Mouse (Mus musculus): ENCODE results near the gene Cenpf. TPM values are rescaled to one million over a fixed set of nuclear protein-coding genes. Genes with fewer than 3 reads are reported as not detected.
"Not testable (repeated sequence)": the region's sequence is repeated elsewhere in the genome, so short reads cannot be mapped to it uniquely, and the experiment has no call there.

Gene Cenpf
- polyA plus RNA-seq, 1 experiment = 0.40 TPM

- no peak for DNase-seq (ENCODE audit: low spot score)
These were observed 6.5 kb upstream of the Cenpf start for GRCm38 (mm10) chr1:189694391-189694790.

- DNase-seq (ENCODE audit: low spot score) = not testable (repeated sequence)
These were observed 4.6 kb upstream of the Cenpf start for GRCm38 (mm10) chr1:189692442-189692841.

- DNase-seq (ENCODE audit: low spot score) = no peak
These were observed 1.4 kb upstream of the Cenpf start for GRCm38 (mm10) chr1:189689050-189689833.

GRCm38 (mm10) chr1:189688388-189688750 lies 483 bp upstream of the Cenpf start:
- no peak for DNase-seq (ENCODE audit: low spot score)

DNA sequence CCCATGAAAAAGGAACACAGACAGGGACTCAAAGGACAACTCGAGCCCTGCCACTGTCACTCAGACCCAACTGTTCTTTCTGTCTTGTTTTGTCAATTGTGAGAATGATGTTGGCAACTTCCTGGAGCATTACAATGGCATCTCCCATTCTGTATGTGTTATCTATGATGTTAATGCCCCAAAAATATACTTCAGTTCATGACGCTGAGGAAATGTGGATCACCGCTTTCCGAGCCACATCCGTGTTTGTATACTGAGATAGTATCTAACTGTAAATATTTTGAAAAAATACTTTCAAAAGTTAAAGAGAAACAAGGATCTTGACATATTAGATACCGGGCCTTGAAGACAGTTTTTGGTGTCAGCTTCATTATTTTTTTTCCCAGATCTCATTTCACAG lies 1.9 kb downstream of the Cenpf start:
- DNase-seq (ENCODE audit: low spot score) = no peak

DNA sequence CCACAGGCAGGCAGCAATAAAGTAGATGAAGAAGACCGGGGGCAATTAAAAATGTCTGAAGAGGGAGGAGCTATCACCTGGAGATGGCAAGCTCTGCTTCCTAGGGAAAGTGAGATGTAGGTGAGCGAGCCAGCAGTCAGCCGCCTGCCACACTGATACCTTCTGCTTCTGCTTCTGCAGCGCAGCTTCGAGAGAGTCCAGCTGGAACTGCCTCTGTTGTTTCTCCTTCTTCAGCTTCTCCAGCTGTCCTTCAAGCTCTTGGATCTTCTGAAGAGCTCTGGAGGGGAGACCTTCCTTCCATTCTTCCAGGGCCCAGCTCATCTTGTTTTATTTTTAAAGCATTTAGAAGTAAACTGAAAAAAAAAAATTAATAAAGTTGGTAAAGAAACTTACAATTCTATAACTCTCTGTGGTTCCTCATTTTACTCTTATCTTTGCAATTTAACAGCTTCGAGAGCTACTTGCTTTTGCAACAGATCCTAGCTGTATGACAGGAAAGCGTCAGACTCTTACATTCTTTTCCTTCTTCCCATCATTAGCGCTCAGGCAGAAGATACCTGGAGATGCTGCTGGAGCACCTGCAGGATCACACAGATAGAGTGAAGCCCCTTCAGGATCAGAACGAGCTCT lies 3.0 kb downstream of the Cenpf start:
- DNase-seq (ENCODE audit: low spot score) = no peak

DNA sequence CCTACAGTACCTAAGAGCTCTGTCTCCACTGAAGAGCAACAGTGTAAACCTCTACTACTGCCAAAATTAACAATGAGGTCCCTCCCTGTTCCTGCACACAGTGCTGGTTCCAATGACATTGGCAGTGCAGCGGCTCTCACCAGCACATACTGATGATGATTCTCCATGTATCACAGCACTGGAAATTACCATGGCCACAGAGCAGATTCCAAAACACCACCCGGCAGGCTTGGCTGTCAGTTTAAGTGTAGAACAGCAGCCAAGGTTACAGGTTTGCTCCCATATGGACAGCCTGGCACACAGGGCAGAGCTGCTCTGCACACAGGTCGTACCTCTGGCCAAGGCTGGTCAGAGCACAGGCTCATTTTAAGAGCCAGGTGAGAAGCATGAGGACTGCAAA lies 8.3 kb downstream of the Cenpf start:
- no peak for DNase-seq (ENCODE audit: low spot score)

GRCm38 (mm10) chr1:189675953-189676352 lies 11.9 kb downstream of the Cenpf start:
- DNase-seq (ENCODE audit: low spot score) = no peak

DNA sequence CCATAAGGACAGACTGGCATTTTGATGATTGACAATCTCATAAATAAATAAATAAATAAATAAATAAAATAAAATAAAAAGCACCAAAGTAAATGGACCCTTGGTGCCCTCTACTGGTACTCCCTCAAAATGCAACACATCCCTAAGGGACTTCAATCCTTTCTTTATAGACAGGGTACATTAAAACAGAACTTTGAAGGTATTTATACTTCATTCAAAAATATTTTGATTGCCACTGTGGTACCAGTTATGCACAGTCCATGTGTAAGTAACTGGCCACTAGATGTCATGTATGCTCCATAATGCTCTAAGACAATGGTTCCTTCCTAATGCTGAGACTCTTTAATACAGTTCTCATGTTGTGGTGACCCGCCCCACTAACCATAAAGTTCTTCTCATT lies 12.5 kb downstream of the Cenpf start:
- DNase-seq (ENCODE audit: low spot score) = no peak

DNA sequence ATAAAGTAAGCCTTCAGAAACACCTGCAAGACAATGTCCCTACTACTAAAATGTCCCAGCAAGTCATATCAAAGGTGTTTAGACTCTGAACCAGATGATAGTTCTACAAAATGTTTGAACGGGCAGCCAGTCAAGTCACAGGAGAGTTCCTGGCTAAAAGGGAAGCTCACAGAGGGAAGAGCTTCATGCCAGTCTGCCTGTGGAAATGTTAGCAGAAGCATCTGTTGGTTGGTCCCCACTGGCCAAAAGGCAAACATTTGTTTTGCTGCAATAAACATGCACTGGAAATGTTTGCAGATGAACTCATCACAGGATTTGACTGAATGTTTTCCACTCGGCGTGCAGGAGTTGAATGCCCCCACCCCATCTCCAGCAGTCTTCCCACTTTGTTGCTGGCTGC lies 21.9 kb downstream of the Cenpf start:
- DNase-seq (ENCODE audit: low spot score) = no peak

DNA sequence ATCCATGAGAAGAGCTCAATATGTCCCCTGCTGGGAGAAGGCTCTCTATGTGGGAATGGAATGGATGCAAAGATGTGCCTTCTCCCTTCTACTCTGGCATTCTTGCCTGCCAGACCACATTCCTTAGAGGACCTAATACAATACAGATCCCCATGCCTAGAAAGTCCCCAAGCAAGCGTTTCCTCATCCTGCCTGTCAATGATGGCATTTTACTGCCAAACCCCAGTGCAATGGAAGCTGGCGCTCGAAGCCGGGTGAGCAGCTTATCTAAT lies 23.1 kb downstream of the Cenpf start:
- no peak for DNase-seq (ENCODE audit: low spot score)

GRCm38 (mm10) chr1:189664061-189664872 lies 23.6 kb downstream of the Cenpf start:
- DNase-seq (ENCODE audit: low spot score) = no peak

DNA sequence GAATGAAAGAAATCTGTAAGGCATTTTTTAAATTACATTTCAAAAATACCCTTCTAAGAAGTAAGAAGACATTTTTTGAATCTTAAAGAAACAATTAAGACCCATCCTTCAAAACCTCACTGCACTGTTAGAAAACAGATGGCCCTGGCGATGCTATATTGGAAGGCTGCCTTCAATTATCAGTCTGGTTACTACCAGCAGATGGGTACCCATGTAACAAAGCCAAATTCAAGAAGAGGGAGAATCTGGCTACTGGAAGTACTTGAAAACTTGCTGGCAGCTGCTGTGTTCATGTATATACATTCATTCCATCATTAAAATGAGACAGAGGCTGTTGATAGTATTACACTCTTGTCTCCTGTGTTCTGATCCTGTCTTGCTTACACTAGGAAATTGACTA lies 24.4 kb downstream of the Cenpf start:
- DNase-seq (ENCODE audit: low spot score) = no peak

- DNase-seq (ENCODE audit: low spot score) = no peak
These were observed 26.0 kb downstream of the Cenpf start for GRCm38 (mm10) chr1:189661856-189662255.

DNA sequence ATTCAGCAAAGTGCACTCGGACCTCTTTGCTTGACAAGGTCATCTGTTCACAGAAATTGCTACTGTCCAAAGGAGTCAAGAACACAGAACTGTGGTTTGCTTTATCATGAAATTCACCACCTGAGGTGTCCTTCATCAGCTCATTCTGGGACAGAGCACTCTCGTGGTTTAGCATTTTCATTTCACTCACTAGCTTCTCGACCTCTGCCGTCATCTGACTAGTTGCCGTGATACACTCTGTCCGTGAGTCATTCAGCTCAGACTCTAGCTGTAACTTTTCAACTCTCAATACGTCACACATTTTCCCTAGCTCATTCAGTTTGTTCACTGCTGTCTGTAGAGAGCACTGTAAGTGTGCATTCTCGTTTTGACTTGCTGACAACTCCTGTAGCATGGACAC lies 30.5 kb downstream of the Cenpf start:
- no peak for DNase-seq (ENCODE audit: low spot score)

DNA sequence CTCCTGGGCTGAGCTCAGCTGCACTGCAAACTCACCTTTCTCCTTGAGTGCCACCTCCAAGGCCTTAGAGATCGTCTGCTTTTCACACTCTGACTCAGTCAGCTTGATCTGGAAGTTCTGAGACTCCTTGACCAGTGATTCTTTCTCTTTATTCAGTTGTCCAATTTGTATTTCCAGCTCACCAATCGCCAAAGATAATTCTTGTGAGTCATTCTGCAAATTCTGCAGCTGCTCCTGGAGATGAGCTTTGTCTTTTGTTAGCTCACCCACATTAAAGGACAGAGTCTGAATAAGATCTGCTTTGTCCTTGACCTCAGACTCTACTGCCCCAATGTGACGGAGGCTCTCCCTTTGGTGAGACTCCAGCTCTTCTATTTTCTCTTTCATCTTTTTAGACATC lies 34.1 kb downstream of the Cenpf start:
- no peak for DNase-seq (ENCODE audit: low spot score)

DNA sequence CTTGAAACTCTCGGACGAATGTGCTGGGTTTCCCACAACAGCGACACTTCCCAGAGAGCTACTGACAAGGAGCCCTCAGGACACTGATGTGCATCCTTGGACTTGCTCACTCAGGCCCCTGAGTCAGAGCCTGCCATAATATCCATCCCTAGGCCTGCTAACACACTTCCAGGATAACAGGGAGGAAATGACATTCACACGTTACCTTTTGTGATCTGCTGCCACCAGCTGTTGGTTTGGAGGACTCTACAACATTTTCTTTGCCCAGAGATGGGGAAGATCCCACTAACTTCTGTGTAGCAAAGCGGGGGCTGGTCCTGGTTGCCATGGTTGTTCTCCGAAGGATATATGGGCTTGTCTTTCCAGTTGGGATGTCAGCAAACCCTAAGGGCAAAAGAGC lies 41.3 kb downstream of the Cenpf start:
- DNase-seq (ENCODE audit: low spot score) = no peak

GRCm38 (mm10) chr1:189645371-189645770 lies 42.5 kb downstream of the Cenpf start:
- DNase-seq (ENCODE audit: low spot score) = no peak

GRCm38 (mm10) chr1:189644700-189645345 lies 43.1 kb downstream of the Cenpf start:
- no peak for DNase-seq (ENCODE audit: low spot score)

DNA sequence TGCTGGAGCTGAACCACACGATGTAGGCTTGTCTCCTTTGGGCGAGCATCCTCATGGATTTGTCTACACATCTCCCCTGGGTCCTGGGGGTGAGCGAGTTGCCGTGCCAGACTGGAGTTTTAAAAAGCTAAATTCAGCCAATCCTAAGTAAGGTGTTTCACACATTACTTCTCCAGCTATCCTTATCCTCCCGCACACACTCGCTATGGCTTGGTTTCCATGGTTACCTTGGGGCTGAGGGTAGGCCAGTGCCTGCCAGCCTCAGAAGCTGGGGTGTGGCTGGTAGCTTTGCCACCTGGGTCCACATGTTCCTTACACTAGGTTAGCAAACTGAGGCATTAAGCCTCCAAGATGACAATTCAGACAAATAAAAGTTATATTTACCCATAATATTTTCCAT lies 48.3 kb downstream of the Cenpf start:
- DNase-seq (ENCODE audit: low spot score) = no peak

DNA sequence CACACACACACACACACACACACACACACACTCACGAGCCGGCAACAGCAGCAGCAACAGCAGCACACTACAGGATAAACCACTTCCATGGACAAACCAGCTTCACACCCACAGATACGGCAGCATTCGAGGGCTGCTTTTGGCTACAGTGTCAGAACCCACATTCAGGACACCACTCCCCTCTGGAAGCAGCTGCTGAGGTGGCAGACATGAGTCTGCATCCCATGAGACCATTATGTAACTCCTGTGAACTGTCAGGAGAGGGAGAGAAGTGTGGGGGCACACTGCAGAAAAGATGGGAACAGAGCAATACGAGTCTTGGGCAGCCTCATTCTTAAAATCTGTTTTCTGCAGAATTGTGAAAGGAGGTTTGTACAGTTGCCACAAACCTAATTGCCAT lies 54.1 kb downstream of the Cenpf start:
- DNase-seq (ENCODE audit: low spot score) = no peak

GRCm38 (mm10) chr1:189631906-189632675 lies 55.8 kb downstream of the Cenpf start:
- DNase-seq (ENCODE audit: low spot score) = no peak

All from urinary bladder, adult 2 months (tissue).